Mouse (Mus musculus) heart, adult 2 months (tissue): ENCODE measurements around the gene Pld4. TPM values are rescaled to one million over a fixed set of nuclear protein-coding genes. Genes with fewer than 3 reads are reported as not detected.

Experiments used
- DNase-seq, 2 experiments: peaks; one replicate each; pipeline ENCODE4 v3.0.0; 2021
- H3K27ac ChIP-seq: fragments of 200-600 bp; 2 replicates; pipeline ENCODE4 v1.8.1; 2022
- H3K27me3 ChIP-seq: fragments of 200-500 bp; 2 replicates; pipeline ENCODE4 v1.6.1; 2012; ENCODE audit warnings: mild to moderate bottlenecking, low read length, inconsistent platforms, mixed read lengths; ENCODE audit not compliant: control insufficient read depth, insufficient read depth
- H3K36me3 ChIP-seq: fragments of 200-500 bp; 2 replicates; pipeline ENCODE4 v1.6.1; 2012; ENCODE audit warnings: low read length, inconsistent platforms; ENCODE audit not compliant: control insufficient read depth, insufficient read depth
- H3K4me1 ChIP-seq: fragments of 200-500 bp; 2 replicates; pipeline ENCODE4 v1.6.1; 2011; ENCODE audit warnings: low read length; ENCODE audit not compliant: control insufficient read depth, insufficient read depth
- H3K4me3 ChIP-seq: fragments of 200-600 bp; 2 replicates; pipeline ENCODE4 v1.8.1; 2022
- H3K79me2 ChIP-seq: fragments of 200-500 bp; replicated peaks from 2 replicates; pipeline ENCODE4 v1.6.1; 2012; ENCODE audit warnings: mild to moderate bottlenecking, inconsistent platforms, low read length, moderate library complexity, mixed read lengths; ENCODE audit not compliant: control insufficient read depth, insufficient read depth
- H3K9ac ChIP-seq: fragments of 200-500 bp; 2 replicates; pipeline ENCODE4 v1.6.1; 2012; ENCODE audit warnings: low read depth, mild to moderate bottlenecking, control low read depth, inconsistent platforms, low read length, mixed read lengths
- CTCF ChIP-seq: fragments of 200-600 bp; IDR thresholded peaks from 2 replicates; pipeline ENCODE4 v1.8.1; 2022; ENCODE audit warnings: antibody characterized with exemption, mild to moderate bottlenecking, moderate library complexity
- EP300 ChIP-seq: fragments of 200-500 bp; IDR thresholded peaks from 2 replicates; pipeline ENCODE4 v1.6.1; 2011; ENCODE audit warnings: low read depth, low read length, control low read depth; ENCODE audit not compliant: insufficient read depth
- POLR2A ChIP-seq: fragments of 200-500 bp; IDR thresholded peaks from 2 replicates; pipeline ENCODE4 v1.6.1; 2011; ENCODE audit warnings: mild to moderate bottlenecking, low read depth, low read length, control low read depth; ENCODE audit not compliant: insufficient read depth
- WGBS: fragments of 180-500 bp; shearing (Covaris S2); methylation state at CpG from one replicate; pipeline ENCODE4 v1.1.7; 2018; 5-methylcytosine and 5-hydroxymethylcytosine counted together
- intact Hi-C: fragments of 180-260 bp; cut with DNase I; formaldehyde crosslinking; loops from one replicate; pipeline ENCODE4 v1.15.1; 2025
- polyA plus RNA-seq: library from polyadenylated mRNA; depleted of rRNA; stranded (reverse); fragments of >200 nt; gene quantifications from 2 replicates; pipeline ENCODE4 v1.2.3, GENCODE M21; 2012
- total RNA-seq, 2 experiments: library from RNA; stranded (reverse); gene quantifications; 2 replicates each; pipeline ENCODE4 v1.2.3; 2021

Gene Pld4
- total and polyA plus RNA-seq, 3 experiments, result 6.6 to 23.5 (median 6.8) TPM

DNA sequence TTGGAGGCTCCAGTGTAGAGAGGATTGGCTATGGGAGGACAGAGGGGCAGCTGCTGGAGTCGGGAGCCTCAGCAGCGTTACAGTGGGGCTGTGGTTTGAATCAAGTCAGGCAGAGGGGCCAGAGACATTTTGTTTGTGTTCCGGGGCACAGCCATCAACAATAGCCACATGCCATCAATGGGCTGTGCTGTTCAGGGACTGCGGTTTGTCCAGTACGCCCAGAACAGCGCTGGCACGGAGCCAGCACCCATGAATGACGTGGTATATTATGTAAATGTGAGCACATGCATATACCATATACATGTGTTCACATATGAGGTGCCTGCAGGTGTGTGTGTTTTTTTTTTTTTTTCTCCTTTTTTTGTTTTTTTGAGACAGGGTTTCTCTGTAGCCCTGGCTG is 32.7 kb upstream of the Pld4 start:
- intact Hi-C loops, result no loop called here
- WGBS, result 69% methylated on average over 8 of the region's 8 CpGs
- no peak overlapping the region for H3K9ac ChIP-seq

DNA sequence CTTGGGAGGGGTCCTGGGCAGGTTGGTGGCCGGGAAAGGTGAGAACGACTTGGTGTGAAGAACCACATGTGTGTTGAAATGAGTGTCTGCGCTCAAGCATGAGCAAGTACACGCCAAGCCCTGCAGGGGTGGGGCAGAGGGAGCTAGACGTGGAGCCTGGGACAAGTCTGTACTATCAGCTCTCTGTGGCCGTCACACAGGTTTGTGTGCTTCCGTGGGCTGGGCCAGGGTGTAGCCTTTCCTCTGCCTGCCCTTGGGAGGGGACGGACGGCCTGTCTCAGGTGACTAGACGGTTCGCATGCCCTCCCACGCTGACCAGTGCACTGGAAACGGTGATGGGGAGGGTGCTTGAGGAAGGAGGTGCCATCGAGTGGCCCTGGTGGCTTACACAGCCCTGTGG is 29.6 kb upstream of the Pld4 start:
- Histone ChIP-seq H3K27me3 (no peaks in the 10 kb centered on the region), H3K79me2 (no peaks in the 10 kb centered on the region), H3K36me3 (no peaks in the 10 kb centered on the region), H3K27ac (no peak overlapping the region), H3K4me3 (no peak overlapping the region), H3K4me1 (no peaks in the 10 kb centered on the region), H3K9ac (no peak overlapping the region)
- DNase-seq, result no peak
- TF ChIP-seq POLR2A (no peak), EP300 (no peak), CTCF (no peak)
- intact Hi-C loops, result no loop called here
- WGBS, result 83% methylated on average over 14 of the region's 14 CpGs

More for the DNA sequence above, 32.7 kb upstream of the Pld4 start:
- H3K4me1 ChIP-seq, result peaks cover 2% of the 10 kb centered on the region; the same call in 1 of the 2 replicates
- no peak for TF ChIP-seq EP300
- no peak for TF ChIP-seq POLR2A
- no peak for TF ChIP-seq CTCF
- H3K27ac ChIP-seq, result no peak overlapping the region
- no peaks in the 10 kb centered on the region for H3K36me3 ChIP-seq
- no peaks in the 10 kb centered on the region for H3K79me2 ChIP-seq
- H3K27me3 ChIP-seq, result no peaks in the 10 kb centered on the region
- no peak overlapping the region for H3K4me3 ChIP-seq
- no peak for DNase-seq

- Histone ChIP-seq H3K4me3 (no peak overlapping the region), H3K79me2 (no peaks in the 10 kb centered on the region), H3K27ac (no peak overlapping the region), H3K4me1 (no peaks in the 10 kb centered on the region), H3K27me3 (no peaks in the 10 kb centered on the region), H3K9ac (no peak overlapping the region), H3K36me3 (no peaks in the 10 kb centered on the region)
- intact Hi-C loops, result no loop called here
- no peak for DNase-seq
- WGBS, result 90% methylated on average over 10 of the region's 10 CpGs
- TF ChIP-seq CTCF (no peak), EP300 (no peak), POLR2A (no peak)
Observed at GRCm38 (mm10) chr12:112732591-112732990, 27.9 kb upstream of the Pld4 start.

- TF ChIP-seq EP300 (no peak), CTCF (no peak), POLR2A (no peak)
- no peaks in the 10 kb centered on the region for H3K36me3 ChIP-seq
- DNase-seq, result no peak
- intact Hi-C loops, result no loop called here
- no peaks in the 10 kb centered on the region for H3K27me3 ChIP-seq
- H3K79me2 ChIP-seq, result no peaks in the 10 kb centered on the region
- no peak overlapping the region for H3K27ac ChIP-seq
- H3K9ac ChIP-seq, result no peak overlapping the region
- H3K4me1 ChIP-seq, result no peaks in the 10 kb centered on the region
- no peak overlapping the region for H3K4me3 ChIP-seq
- 82% methylated on average over 2 of the region's 2 CpGs for WGBS
Observed at GRCm38 (mm10) chr12:112734108-112734820, 26.2 kb upstream of the Pld4 start.

- Histone ChIP-seq H3K4me3 (no peak overlapping the region), H3K79me2 (no peaks in the 10 kb centered on the region), H3K9ac (no peak overlapping the region), H3K27ac (no peak overlapping the region), H3K4me1 (no peaks in the 10 kb centered on the region), H3K36me3 (no peaks in the 10 kb centered on the region), H3K27me3 (no peaks in the 10 kb centered on the region)
- TF ChIP-seq EP300 (no peak), CTCF (no peak), POLR2A (no peak)
- WGBS, result 88% methylated on average over 19 of the region's 19 CpGs
- intact Hi-C loops, result no loop called here
- no peak for DNase-seq
Observed at GRCm38 (mm10) chr12:112734881-112735655, 25.4 kb upstream of the Pld4 start.
